Mouse (Mus musculus): ENCODE data around the gene Zbtb46.

GRCm38 (mm10) chr2:181471246-181471645 is 12.0 kb upstream of the Zbtb46 start:
- TF ChIP-seq CTCF (IDR thresholded peaks at IDR 0.05; ENCODE audit: control insufficient read depth, insufficient read depth, low read length): no peak
- no peak for TF ChIP-seq POLR2A (IDR thresholded peaks at IDR 0.05; ENCODE audit: borderline replicate concordance, control insufficient read depth, low read depth, low read length)

Data from bone marrow, adult 2 months (tissue).